Mouse (Mus musculus) kidney, postnatal 4 days (tissue): ENCODE measurements around the gene Mocs1.
"Not testable (repeated sequence)": the region's sequence is repeated elsewhere in the genome, so short reads cannot be mapped to it uniquely, and the experiment has no call there.

Experiments used
- DNase-seq, 2 experiments: peaks; one replicate each; pipeline ENCODE4 v3.0.0; 2021; ENCODE audit warnings: mixed read lengths in 2 of 2

Gene Mocs1

DNA sequence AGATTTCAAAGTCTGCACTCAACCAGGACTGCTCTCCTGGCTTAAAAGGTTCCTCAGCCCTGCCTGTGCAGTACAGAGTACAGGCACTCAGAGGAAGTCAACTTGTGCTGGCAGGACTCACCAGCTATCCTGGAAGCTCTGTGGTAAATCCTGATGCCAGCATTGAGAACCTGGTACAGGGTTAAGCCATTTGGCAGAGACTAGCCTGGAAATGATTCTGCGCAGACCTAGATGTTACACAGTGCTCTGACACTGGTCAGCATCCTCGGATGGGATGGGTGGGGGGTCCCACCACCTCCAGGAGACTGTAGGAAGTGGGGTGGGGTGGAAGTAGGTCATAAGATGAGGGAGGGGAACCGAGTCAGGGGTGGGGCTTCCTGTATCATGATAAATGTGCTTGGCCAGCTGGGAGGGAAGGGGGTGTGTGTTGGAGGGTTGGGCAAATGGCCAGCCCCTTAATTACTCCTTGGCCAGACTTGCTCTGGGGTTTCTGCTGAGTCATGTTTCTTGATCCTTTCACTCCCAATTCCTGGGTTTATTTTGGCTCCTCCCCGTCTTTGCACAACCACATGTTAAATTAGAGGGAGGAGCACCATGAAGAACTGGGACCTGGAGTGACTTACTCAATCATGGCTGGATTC lies 4.0 kb downstream of the Mocs1 start:
- peak; percentile 78 to 83 for DNase-seq

- DNase-seq = no peak
Observed at GRCm38 (mm10) chr17:49433071-49433470, 4.9 kb downstream of the Mocs1 start.

DNA sequence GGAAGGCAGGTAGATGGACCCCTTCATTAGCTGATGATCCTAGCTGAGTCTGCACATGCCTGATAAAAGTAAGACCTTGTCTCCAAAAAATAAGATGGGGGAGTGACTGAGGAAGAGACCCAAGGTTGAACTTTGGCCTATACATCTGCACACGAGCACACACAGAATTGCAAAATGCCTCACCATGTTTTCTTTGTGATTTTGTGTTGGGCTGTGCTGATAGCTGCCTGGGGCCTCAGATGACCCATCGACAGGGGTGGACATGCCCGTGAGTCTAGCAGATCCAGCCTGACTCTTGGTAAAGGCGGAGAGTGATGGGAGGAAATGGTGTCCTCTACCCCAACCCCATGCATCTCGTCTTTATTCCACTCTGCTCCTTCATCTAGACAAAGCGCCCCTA lies 6.1 kb downstream of the Mocs1 start:
- DNase-seq = no peak

DNA sequence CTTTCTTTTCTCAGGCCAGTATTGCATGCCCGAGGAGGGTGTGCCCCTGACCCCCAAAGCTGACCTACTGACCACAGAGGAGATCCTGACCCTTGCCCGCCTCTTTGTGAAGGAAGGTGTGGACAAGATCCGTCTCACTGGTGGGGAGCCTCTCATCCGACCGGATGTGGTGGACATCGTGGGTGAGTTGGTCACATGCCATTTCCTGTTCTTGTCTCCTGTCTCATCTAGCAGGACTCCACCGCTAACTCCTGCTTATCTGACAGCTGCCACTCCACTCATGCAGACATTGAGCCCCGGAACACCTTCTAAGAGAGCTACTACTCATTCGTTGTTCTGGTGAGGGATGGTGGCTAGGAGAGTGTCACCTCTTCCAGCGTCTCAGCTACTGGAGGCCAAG lies 6.9 kb downstream of the Mocs1 start:
- DNase-seq = no peak

DNA sequence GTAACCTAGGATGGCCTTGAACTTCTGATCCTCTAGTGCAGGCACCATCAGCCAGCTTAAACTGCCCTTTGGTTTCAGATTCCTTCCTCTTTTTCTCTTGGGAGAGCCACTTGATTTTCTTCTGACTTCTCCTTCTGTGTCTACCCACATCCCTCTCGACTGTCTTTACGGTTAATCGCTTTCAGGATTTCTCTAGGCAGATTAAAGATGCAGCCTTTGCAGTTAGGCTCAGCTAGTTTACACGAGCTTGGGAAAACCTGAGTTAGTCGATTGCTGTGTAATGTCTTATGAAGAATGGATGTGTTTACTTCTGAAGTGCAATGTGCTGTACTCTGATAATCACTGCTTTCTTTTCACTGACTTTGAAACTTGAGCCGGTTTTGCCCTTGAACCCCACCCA lies 8.5 kb downstream of the Mocs1 start:
- no peak for DNase-seq

DNA sequence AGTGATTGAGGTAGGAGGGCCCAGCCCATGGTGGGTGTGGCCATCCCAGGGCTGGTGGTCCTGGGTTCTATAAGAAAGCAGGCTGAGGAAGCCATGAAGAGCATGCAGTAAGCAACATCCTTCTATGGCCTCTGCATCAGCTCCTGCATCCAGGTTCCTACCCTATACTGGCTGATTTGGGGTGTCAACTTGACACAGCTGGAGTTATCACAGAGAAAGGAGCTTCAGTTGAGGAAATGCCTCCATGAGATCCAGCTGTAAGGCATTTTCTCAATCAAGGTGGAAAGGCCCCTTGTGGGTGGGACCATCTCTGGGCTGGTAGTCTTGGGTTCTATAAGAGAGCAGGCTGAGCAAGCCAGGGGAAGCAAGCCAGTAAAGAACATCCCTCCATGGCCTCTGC lies 9.1 kb downstream of the Mocs1 start:
- not testable (repeated sequence) for DNase-seq

GRCm38 (mm10) chr17:49438822-49439574 lies 10.8 kb downstream of the Mocs1 start:
- no peak for DNase-seq

- no peak for DNase-seq
Observed at GRCm38 (mm10) chr17:49439706-49440105, 11.5 kb downstream of the Mocs1 start.

- no peak for DNase-seq
Observed at GRCm38 (mm10) chr17:49440331-49441130, 12.4 kb downstream of the Mocs1 start.

DNA sequence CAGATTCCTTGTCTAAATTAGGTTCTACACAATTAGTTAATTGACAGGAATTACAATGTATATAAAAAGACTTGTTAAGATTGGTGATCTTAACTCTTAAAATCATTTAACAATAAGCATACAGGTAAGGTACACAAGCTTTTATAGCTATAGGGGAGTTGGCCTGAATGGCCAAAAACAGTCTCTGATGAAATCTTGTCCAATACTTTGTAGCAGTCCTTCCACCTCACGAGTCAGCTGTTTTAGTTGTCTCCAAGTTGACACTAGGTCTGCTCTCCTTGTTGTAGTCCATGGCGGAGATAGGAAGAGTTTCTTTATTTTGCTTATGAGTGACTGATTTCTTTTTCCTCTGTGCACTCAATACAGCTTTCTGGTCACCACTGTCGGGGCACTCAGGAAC lies 14.7 kb downstream of the Mocs1 start:
- DNase-seq = not testable (repeated sequence)

DNA sequence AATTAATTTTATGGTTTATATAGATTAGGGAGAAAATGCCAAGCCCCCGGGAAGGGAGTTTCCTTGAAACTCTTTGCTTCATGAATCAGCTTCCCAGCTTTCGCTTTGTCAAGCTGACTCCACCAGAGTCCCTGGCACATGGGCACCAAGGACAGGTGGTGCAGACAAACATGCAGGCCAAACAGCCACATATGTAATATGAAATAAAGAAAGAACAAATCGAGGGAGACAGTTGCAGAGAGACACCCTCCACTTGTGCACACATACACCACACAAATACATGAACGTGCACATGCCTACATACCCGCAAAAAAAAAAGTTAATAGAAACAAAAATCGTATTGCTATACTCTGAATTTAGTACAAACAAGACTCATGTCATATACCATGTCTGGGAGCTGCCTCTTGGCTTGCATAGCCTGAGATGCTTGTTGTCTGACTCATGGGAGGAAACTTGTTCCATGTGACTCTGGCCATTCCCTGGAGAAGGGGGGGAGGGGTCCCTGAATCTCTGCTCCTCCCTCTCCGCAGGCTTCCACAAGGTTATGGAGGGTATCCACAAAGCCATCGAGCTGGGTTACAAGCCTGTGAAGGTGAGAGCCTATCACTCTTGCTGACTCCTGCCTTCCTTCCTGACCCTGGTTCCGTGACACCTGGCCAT lies 20.5 kb downstream of the Mocs1 start:
- peak in 1 of 2 experiments; percentile 52 for DNase-seq

- DNase-seq = no peak
Observed at GRCm38 (mm10) chr17:49449230-49449608, 21.1 kb downstream of the Mocs1 start.

DNA sequence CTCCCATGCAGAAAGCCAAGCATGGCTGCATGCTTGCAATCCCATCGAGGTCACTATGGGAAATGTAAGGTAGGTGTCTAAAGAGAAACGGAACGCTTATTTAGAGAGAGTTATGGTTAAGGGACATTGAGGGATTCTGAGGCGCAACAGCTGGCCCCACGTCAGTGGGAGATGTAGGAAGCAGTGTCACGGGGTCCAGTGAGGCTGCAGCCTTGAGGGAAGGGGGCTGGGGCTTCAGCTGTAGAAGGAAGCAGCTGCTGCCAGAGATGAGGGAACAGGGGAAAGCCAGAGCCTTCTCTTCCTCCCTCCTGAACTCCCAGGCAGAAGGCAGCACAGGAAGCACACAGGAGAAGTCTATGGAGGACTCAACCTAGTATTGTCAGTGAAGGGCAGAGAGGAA lies 22.8 kb downstream of the Mocs1 start:
- peak; percentile 71 to 76 for DNase-seq

DNA sequence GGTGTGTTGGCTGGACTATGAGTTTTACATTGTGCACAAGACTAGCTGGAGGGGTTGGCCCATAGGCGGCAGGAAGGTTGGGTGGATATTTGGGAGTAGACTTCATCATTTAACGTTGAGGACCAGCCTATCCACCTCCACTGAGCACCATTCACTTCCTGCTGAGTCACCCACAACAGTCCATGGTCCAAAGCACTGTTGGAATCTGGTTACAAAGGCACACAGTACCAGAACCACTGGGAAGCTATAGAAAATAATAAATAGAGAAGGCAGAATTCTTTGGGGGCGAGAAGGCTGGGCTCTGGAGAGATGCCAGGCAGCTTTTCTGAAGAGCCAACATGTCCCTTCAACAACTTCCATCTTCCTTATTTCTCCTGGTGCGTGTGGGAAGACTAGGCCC lies 28.2 kb downstream of the Mocs1 start:
- DNase-seq = no peak

GRCm38 (mm10) chr17:49457833-49458232 lies 29.7 kb downstream of the Mocs1 start:
- no peak for DNase-seq

- peak; percentile 31 to 49 for DNase-seq
Observed at GRCm38 (mm10) chr17:49458386-49458785, 30.2 kb downstream of the Mocs1 start.

- DNase-seq = no peak
Observed at GRCm38 (mm10) chr17:49464884-49465283, 36.7 kb downstream of the Mocs1 start.

DNA sequence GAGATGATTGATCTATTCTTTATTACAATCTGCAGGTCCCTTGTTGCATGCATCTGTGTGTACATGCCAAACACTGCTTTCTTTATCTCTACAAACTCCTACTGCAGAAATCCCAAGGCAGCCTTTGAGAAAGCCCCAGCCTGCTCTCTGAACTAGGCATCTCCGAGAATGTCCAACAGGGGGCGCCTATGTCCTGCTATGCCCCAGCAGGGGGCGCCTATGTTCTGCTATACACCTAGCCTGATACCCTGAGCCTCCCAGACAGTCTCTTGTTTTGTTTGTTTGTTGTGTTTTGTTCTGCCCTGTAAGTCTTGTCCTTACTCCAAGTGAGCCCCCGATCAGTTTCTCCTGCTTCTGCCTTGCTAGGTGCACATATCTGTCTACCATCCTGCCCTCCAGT lies 40.1 kb downstream of the Mocs1 start:
- peak; percentile 87 to 88 for DNase-seq

- peak; percentile 45 to 64 for DNase-seq
Observed at GRCm38 (mm10) chr17:49472626-49473025, 44.5 kb downstream of the Mocs1 start.

DNA sequence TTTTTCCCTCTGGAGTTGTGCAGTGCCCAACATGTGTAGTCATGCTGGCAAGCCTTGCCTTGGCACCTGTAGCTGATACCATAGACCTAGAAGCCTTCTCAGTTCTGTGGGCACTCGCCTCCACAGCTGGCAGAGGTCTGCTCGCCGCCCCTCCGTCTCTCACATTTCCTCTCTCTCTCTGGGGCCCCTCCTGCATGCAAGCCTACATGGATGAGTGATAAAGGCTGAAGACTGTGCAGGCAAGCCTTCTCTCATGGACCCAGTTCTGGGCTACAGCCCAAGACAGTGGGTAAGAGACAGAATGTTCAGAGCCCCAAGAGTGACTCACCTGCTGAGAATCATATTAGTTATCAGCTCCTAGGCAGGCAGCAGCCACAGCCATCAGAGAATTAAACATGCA lies 45.9 kb downstream of the Mocs1 start:
- no peak for DNase-seq

- no peak for DNase-seq
Observed at GRCm38 (mm10) chr17:49475174-49475573, 47.0 kb downstream of the Mocs1 start.

DNA sequence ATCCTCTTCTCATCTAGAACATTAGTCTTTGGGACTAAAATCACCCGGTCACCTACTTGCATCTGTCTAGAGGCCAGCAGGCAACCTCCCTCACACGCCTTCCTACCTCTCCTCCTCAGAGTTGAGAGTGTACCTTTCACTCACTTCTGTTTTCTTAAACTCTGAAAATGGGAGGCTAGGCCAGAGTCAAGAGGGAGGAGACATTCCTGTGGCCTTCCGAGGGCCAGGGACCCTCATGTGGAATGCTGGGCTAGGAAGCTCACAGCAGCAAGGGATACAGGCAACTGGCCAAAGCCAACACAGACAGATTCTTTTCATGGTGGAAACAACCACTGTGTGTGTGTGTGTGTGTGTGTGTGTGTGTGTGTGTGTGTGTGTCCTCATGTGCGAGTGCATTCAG lies 49.2 kb downstream of the Mocs1 start:
- DNase-seq = peak; percentile 77 to 85

- DNase-seq = peak in 1 of 2 experiments; percentile 39
Observed at GRCm38 (mm10) chr17:49481876-49482275, 53.7 kb downstream of the Mocs1 start.
